Mouse (Mus musculus) embryonic facial prominence, embryonic 11.5 days (tissue): ENCODE results near the gene Sf3a1. TPM values are rescaled to one million over a fixed set of nuclear protein-coding genes. Genes with fewer than 3 reads are reported as not detected.
A peak's percentile ranks its signal among the peaks of the same experiment; 100 is the strongest.

Experiments
- ATAC-seq: fragments of 200-750 bp; cut with Nextera tagmentation; replicated peaks from 2 replicates; pipeline ENCODE4 v1.8.0; 2017; ENCODE audit warnings: low read depth; ENCODE audit not compliant: insufficient number of reproducible peaks, low FRiP score, low TSS enrichment
- DNase-seq: peaks from one replicate; pipeline ENCODE4 v3.0.0-alpha.2; 2015; ENCODE audit warnings: low spot score
- H3K27ac ChIP-seq: fragments of 300-500 bp; sonication (generic); replicated peaks from 2 replicates; pipeline ENCODE4 v1.5.1; 2014; ENCODE audit warnings: mild to moderate bottlenecking, low read depth, low read length, control low read depth
- H3K27me3 ChIP-seq: fragments of 300-500 bp; sonication (generic); 2 replicates; pipeline ENCODE4 v1.6.1; 2014; ENCODE audit warnings: mild to moderate bottlenecking, low read length, moderate library complexity, mixed read lengths; ENCODE audit not compliant: control insufficient read depth, insufficient read depth
- H3K36me3 ChIP-seq: fragments of 300-500 bp; sonication (generic); replicated peaks from 2 replicates; pipeline ENCODE4 v1.6.1; 2014; ENCODE audit warnings: low read depth, mild to moderate bottlenecking, low read length, moderate library complexity, mixed read lengths; ENCODE audit not compliant: control insufficient read depth, insufficient read depth
- H3K4me1 ChIP-seq: fragments of 300-500 bp; sonication (generic); 2 replicates; pipeline ENCODE4 v1.6.1; 2014; ENCODE audit warnings: low read length, mixed read lengths; ENCODE audit not compliant: control insufficient read depth, insufficient read depth
- H3K4me2 ChIP-seq: fragments of 300-500 bp; sonication (generic); 2 replicates; pipeline ENCODE4 v1.6.1; 2014; ENCODE audit warnings: low read depth, mild to moderate bottlenecking, control low read depth, low read length, moderate library complexity
- H3K4me3 ChIP-seq: fragments of 300-500 bp; sonication (generic); 2 replicates; pipeline ENCODE4 v1.5.1; 2014; ENCODE audit warnings: low read depth, low read length, control low read depth
- H3K9ac ChIP-seq: fragments of 300-500 bp; sonication (generic); replicated peaks from 2 replicates; pipeline ENCODE4 v1.6.1; 2014; ENCODE audit warnings: mild to moderate bottlenecking, control low read depth, low read length
- H3K9me3 ChIP-seq: fragments of 300-500 bp; sonication (generic); replicated peaks from 2 replicates; pipeline ENCODE4 v1.6.1; 2016; ENCODE audit warnings: mild to moderate bottlenecking, low read length, inconsistent platforms, mixed read lengths; ENCODE audit not compliant: control insufficient read depth
- WGBS: fragments of 180-500 bp; shearing (Covaris S2); extraction: QIAGEN DNeasy Blood & Tissue Kit; methylation state at CpG from one replicate; pipeline ENCODE4 v1.1.7; 2014; 5-methylcytosine and 5-hydroxymethylcytosine counted together
- polyA plus RNA-seq: library from polyadenylated mRNA; unstranded; fragments of >200 nt; fragmentation: Nextera tagmentation; extraction: Ambion mirVana; gene quantifications from 2 replicates; pipeline ENCODE4 v1.2.1, GENCODE M21; 2014

Gene Sf3a1
- polyA plus RNA-seq, 1 experiment from 2014 or later = 82.7 TPM

- no peaks in the 10 kb centered on the region for H3K4me1 ChIP-seq
- no peaks in the 10 kb centered on the region; the same call in 1 of the 2 replicates for H3K27me3 ChIP-seq
- H3K4me3 ChIP-seq = no peak overlapping the region
- no peak for DNase-seq
- H3K27ac ChIP-seq = no peak overlapping the region
- H3K4me2 ChIP-seq = no peak overlapping the region
- H3K36me3 ChIP-seq = no peaks in the 10 kb centered on the region
- 64% methylated on average over 11 of the region's 11 CpGs for WGBS
- H3K9me3 ChIP-seq = no peaks in the 10 kb centered on the region
- H3K9ac ChIP-seq = no peak overlapping the region
- ATAC-seq = no peak
Observed at GRCm38 (mm10) chr11:4116458-4117141, 43.5 kb upstream of the Sf3a1 start.

GRCm38 (mm10) chr11:4117372-4118071 is 42.6 kb upstream of the Sf3a1 start:
- Histone ChIP-seq H3K4me2 (peak overlapping the region; percentile 83), H3K27me3 (no peaks in the 10 kb centered on the region; the same call in 1 of the 2 replicates), H3K4me3 (peak overlapping the region; percentile 58), H3K36me3 (no peaks in the 10 kb centered on the region), H3K9ac (no peak overlapping the region; the same call in 1 of the 2 replicates), H3K9me3 (no peaks in the 10 kb centered on the region), H3K27ac (no peak overlapping the region), H3K4me1 (no peaks in the 10 kb centered on the region)
- peak; percentile 25 for DNase-seq
- WGBS = 31% methylated on average over 3 of the region's 3 CpGs
- no peak for ATAC-seq

- 3% methylated on average over 41 of the region's 41 CpGs for WGBS
- Histone ChIP-seq H3K27me3 (no peaks in the 10 kb centered on the region; the same call in 1 of the 2 replicates), H3K9ac (peak overlapping the region; percentile 51), H3K4me1 (no peaks in the 10 kb centered on the region), H3K36me3 (no peaks in the 10 kb centered on the region), H3K27ac (no peak overlapping the region), H3K4me3 (peak overlapping the region; percentile 58), H3K4me2 (peak overlapping the region; percentile 83), H3K9me3 (no peaks in the 10 kb centered on the region)
- peak; percentile 64; the same call in 1 of the 2 replicates for ATAC-seq
- DNase-seq = peak; percentile 79
Observed at GRCm38 (mm10) chr11:4118081-4118921, 41.8 kb upstream of the Sf3a1 start.

- DNase-seq (no peak), ATAC-seq (no peak)
- H3K9me3 ChIP-seq = no peaks in the 10 kb centered on the region
- no peaks in the 10 kb centered on the region; the same call in 1 of the 2 replicates for H3K27me3 ChIP-seq
- 79% methylated on average over 5 of the region's 5 CpGs for WGBS
- H3K4me3 ChIP-seq = no peak overlapping the region
- no peaks in the 10 kb centered on the region for H3K4me1 ChIP-seq
- no peak overlapping the region for H3K9ac ChIP-seq
- H3K36me3 ChIP-seq = no peaks in the 10 kb centered on the region
- H3K4me2 ChIP-seq = no peak overlapping the region
- H3K27ac ChIP-seq = no peak overlapping the region
Observed at GRCm38 (mm10) chr11:4119635-4120034, 40.5 kb upstream of the Sf3a1 start.

- Histone ChIP-seq H3K4me3 (no peak overlapping the region), H3K9ac (no peak overlapping the region), H3K4me1 (no peaks in the 10 kb centered on the region), H3K9me3 (no peaks in the 10 kb centered on the region), H3K4me2 (no peak overlapping the region), H3K27ac (no peak overlapping the region), H3K36me3 (no peaks in the 10 kb centered on the region), H3K27me3 (no peaks in the 10 kb centered on the region; the same call in 1 of the 2 replicates)
- DNase-seq (no peak), ATAC-seq (no peak)
- 84% methylated on average over 3 of the region's 3 CpGs for WGBS
Observed at GRCm38 (mm10) chr11:4121691-4122090, 38.5 kb upstream of the Sf3a1 start.

GRCm38 (mm10) chr11:4122226-4122625 is 37.9 kb upstream of the Sf3a1 start:
- no peak overlapping the region for H3K4me2 ChIP-seq

GRCm38 (mm10) chr11:4122742-4123579 is 37.2 kb upstream of the Sf3a1 start, which contains the start of gene Sec14l2:
Gene Sec14l2 (minus strand): TSS chr11:4123415.
- Histone ChIP-seq H3K4me3 (no peak within 1 kb of the TSS), H3K27me3 (no peaks in the 10 kb centered on the region; the same call in 1 of the 2 replicates), H3K9ac (no peak within 1 kb of the TSS), H3K4me1 (no peaks in the 10 kb centered on the region), H3K27ac (no peak within 1 kb of the TSS), H3K4me2 (no peak within 1 kb of the TSS), H3K9me3 (no peaks in the 10 kb centered on the region), H3K36me3 (no peaks in the 10 kb centered on the region)
- DNase-seq = no peak
- 72% methylated on average over 10 of the region's 10 CpGs for WGBS
- ATAC-seq = no peak

More at GRCm38 (mm10) chr11:4122226-4122625, 37.9 kb upstream of the Sf3a1 start:
- DNase-seq = no peak
- Histone ChIP-seq H3K27me3 (no peaks in the 10 kb centered on the region; the same call in 1 of the 2 replicates), H3K36me3 (no peaks in the 10 kb centered on the region), H3K9ac (no peak overlapping the region), H3K27ac (no peak overlapping the region), H3K9me3 (no peaks in the 10 kb centered on the region), H3K4me3 (no peak overlapping the region), H3K4me1 (no peaks in the 10 kb centered on the region)
- ATAC-seq = no peak
- WGBS = 85% methylated on average over 5 of the region's 5 CpGs
